Comparison of ENCODE assay signal across 8 mouse cellular contexts in genomic region chr11:96976379-96976687, GRCm38 (mm10). TPM values are rescaled to one million over a fixed set of nuclear protein-coding genes. Genes with fewer than 3 reads are reported as not detected.
A peak's percentile ranks its signal among the peaks of the same experiment; 100 is the strongest.
DNase-seq lines count a peak whose midpoint lies in the region; ATAC-seq and TF ChIP-seq lines count a peak whose summit lies in the region.

No protein-coding gene starts in this region.

- no peaks in the 10 kb centered on the region for H3K27me3 ChIP-seq in lung, embryonic 16.5 days (ENCODE audit: control insufficient read depth, insufficient read depth, low read depth, low read length)
- H3K27me3 ChIP-seq in forebrain, embryonic 10.5 days (ENCODE audit: poor library complexity, severe bottlenecking): peaks cover 1% of the 10 kb centered on the region; the same call in 1 of the 2 replicates
- H3K27me3 ChIP-seq in limb, embryonic 10.5 days (ENCODE audit: low read depth, poor library complexity, severe bottlenecking): no peaks in the 10 kb centered on the region
- H3K27me3 ChIP-seq in neural tube, embryonic 14.5 days (ENCODE audit: control insufficient read depth, insufficient read depth, low read length): no peaks in the 10 kb centered on the region

- no peak for ATAC-seq in lung, embryonic 16.5 days (ENCODE audit: low read depth)
- ATAC-seq in neural tube, embryonic 14.5 days (ENCODE audit: low read depth): no peak

- TF ChIP-seq CTCF in lung, adult 2 months (IDR thresholded peaks at IDR 0.05; ENCODE audit: insufficient read depth, low read length): no peak

- no peak for TF ChIP-seq POLR2A in lung, adult 2 months (IDR thresholded peaks at IDR 0.05; ENCODE audit: borderline replicate concordance, extremely low read depth, low read depth, low read length)

- peak overlapping the region; percentile 70 for H3K4me2 ChIP-seq in lung, embryonic 16.5 days (ENCODE audit: low read depth, low read length)
- H3K4me2 ChIP-seq in neural tube, embryonic 14.5 days (ENCODE audit: low read depth, low read length): peak overlapping the region; percentile 65

- H3K9ac ChIP-seq in lung, embryonic 16.5 days (ENCODE audit: low read length): peak overlapping the region; percentile 98
- H3K9ac ChIP-seq in neural tube, embryonic 14.5 days (replicated peaks; ENCODE audit: low read depth, low read length): peak overlapping the region; percentile 95

- WGBS in lung, embryonic 16.5 days: 30% methylated on average over 3 of the region's 3 CpGs
- 31% methylated on average over 3 of the region's 3 CpGs for whole genome bisulfite sequencing in lung, adult 2 months
- 59% methylated on average over 3 of the region's 3 CpGs for WGBS in forebrain, embryonic 10.5 days
- WGBS in limb, embryonic 10.5 days: 59% methylated on average over 3 of the region's 3 CpGs
- 43% methylated on average over 3 of the region's 3 CpGs for WGBS in neural tube, embryonic 14.5 days

- no peaks in the 10 kb centered on the region for H3K9me3 ChIP-seq in lung, embryonic 16.5 days (ENCODE audit: control insufficient read depth, low read length)
- no peaks in the 10 kb centered on the region for H3K9me3 ChIP-seq in forebrain, embryonic 10.5 days
- H3K9me3 ChIP-seq in limb, embryonic 10.5 days (replicated peaks): no peaks in the 10 kb centered on the region
- no peaks in the 10 kb centered on the region for H3K9me3 ChIP-seq in neural tube, embryonic 14.5 days (ENCODE audit: control insufficient read depth, low read length)

- H3K36me3 ChIP-seq in lung, embryonic 16.5 days (ENCODE audit: control insufficient read depth, insufficient read depth, low read length): no peaks in the 10 kb centered on the region
- H3K36me3 ChIP-seq in forebrain, embryonic 10.5 days (replicated peaks): peaks cover 14% of the 10 kb centered on the region
- H3K36me3 ChIP-seq in limb, embryonic 10.5 days: peaks cover 5% of the 10 kb centered on the region; the same call in 1 of the 2 replicates
- H3K36me3 ChIP-seq in neural tube, embryonic 14.5 days (ENCODE audit: control insufficient read depth, insufficient read depth, low read length): no peaks in the 10 kb centered on the region

- no peak for DNase-seq in lung, adult 2 months
- DNase-seq in forebrain, embryonic 10.5 days (ENCODE audit: extremely low spot score, low spot score): no peak
- no peak for DNase-seq in limb, embryonic 10.5 days (ENCODE audit: low spot score)
- DNase-seq in left cerebral cortex, postnatal 25 days (ENCODE audit: low spot score in 2 of 2): no peak
- no peak for DNase-seq in right cerebral cortex, postnatal 25 days
- no peak for DNase-seq in embryo, embryonic 10.5 days (ENCODE audit: low spot score)

- H3K4me1 ChIP-seq in lung, embryonic 16.5 days (replicated peaks; ENCODE audit: control insufficient read depth, insufficient read depth, low read length): peaks cover 25% of the 10 kb centered on the region
- H3K4me1 ChIP-seq in lung, adult 2 months (ENCODE audit: control insufficient read depth, insufficient read depth, low read length): peaks cover 27% of the 10 kb centered on the region
- H3K4me1 ChIP-seq in forebrain, embryonic 10.5 days: peaks cover 39% of the 10 kb centered on the region
- peaks cover 28% of the 10 kb centered on the region for H3K4me1 ChIP-seq in limb, embryonic 10.5 days
- peaks cover 25% of the 10 kb centered on the region for H3K4me1 ChIP-seq in neural tube, embryonic 14.5 days (ENCODE audit: control insufficient read depth, insufficient read depth, low read length)

- intact Hi-C loops in left cerebral cortex, postnatal 25 days (cut with DNase I): loop anchor here (5.0 kb wide), 1 partner anchor 59 kb away; the partner anchor contains the start of gene Cdk5rap3

- H3K4me3 ChIP-seq in lung, embryonic 16.5 days (ENCODE audit: low read length): peak overlapping the region; percentile 78
- no peak overlapping the region for H3K4me3 ChIP-seq in lung, adult 2 months (replicated peaks; ENCODE audit: extremely low read depth, low read depth, low read length)
- H3K4me3 ChIP-seq in forebrain, embryonic 10.5 days: peak overlapping the region; percentile 86
- peak overlapping the region; percentile 81 for H3K4me3 ChIP-seq in limb, embryonic 10.5 days
- peak overlapping the region; percentile 85 for H3K4me3 ChIP-seq in neural tube, embryonic 14.5 days (ENCODE audit: low read depth, low read length)

- peak overlapping the region; percentile 96 for H3K27ac ChIP-seq in lung, embryonic 16.5 days (ENCODE audit: low read length)
- H3K27ac ChIP-seq in forebrain, embryonic 10.5 days: peak overlapping the region; percentile 100; the same call in 1 of the 2 replicates
- peak overlapping the region; percentile 99 for H3K27ac ChIP-seq in limb, embryonic 10.5 days
- H3K27ac ChIP-seq in neural tube, embryonic 14.5 days (ENCODE audit: low read depth, low read length): peak overlapping the region; percentile 98

RNA-seq across cellular contexts. Expression of gene Sp2, which starts 6.4 kb away (rescaled TPM):
- polyA plus RNA-seq in lung, embryonic 16.5 days (2015; fragmentation: Nextera tagmentation; extraction: Ambion mirVana): 18.5 and 22.2 TPM in 2 replicates
- 23.1 and 26.3 TPM in 2 replicates for polyA plus RNA-seq in lung, adult 2 months (2012; rRNA removed)
- 29.7 and 30.9 TPM in 2 replicates for polyA plus RNA-seq in forebrain, embryonic 10.5 days (2016; fragmentation: Nextera tagmentation; extraction: Ambion mirVana)
- polyA plus RNA-seq in limb, embryonic 10.5 days (2016; fragmentation: Nextera tagmentation; extraction: Ambion mirVana): 26.1 and 28.1 TPM in 2 replicates
- polyA plus RNA-seq in neural tube, embryonic 14.5 days (2014; fragmentation: Nextera tagmentation; extraction: Ambion mirVana): 14.7 and 17.8 TPM in 2 replicates
- total RNA-seq in left cerebral cortex, postnatal 25 days (2021): 10 to 100 TPM; 12.8 to 13.5 TPM

RNA-seq across cellular contexts. Expression of gene Pnpo, which starts 32.5 kb away (rescaled TPM):
- polyA plus RNA-seq in lung, embryonic 16.5 days (2015; fragmentation: Nextera tagmentation; extraction: Ambion mirVana): 28.1 and 35.4 TPM in 2 replicates
- polyA plus RNA-seq in lung, adult 2 months (2012; rRNA removed): 20.7 and 24.0 TPM in 2 replicates
- polyA plus RNA-seq in forebrain, embryonic 10.5 days (2016; fragmentation: Nextera tagmentation; extraction: Ambion mirVana): 36.8 and 40.7 TPM in 2 replicates
- polyA plus RNA-seq in limb, embryonic 10.5 days (2016; fragmentation: Nextera tagmentation; extraction: Ambion mirVana): 31.3 and 33.0 TPM in 2 replicates
- 21.7 and 23.4 TPM in 2 replicates for polyA plus RNA-seq in neural tube, embryonic 14.5 days (2014; fragmentation: Nextera tagmentation; extraction: Ambion mirVana)
- 10 to 100 TPM; 37.4 to 37.5 TPM for total RNA-seq in left cerebral cortex, postnatal 25 days (2021)

RNA-seq across cellular contexts. Expression of gene Sp6, which starts 36.9 kb away (rescaled TPM):
- 0.59 and 0.62 TPM in 2 replicates for polyA plus RNA-seq in lung, embryonic 16.5 days (2015; fragmentation: Nextera tagmentation; extraction: Ambion mirVana)
- polyA plus RNA-seq in lung, adult 2 months (2012; rRNA removed): 5.0 and 8.5 TPM in 2 replicates
- polyA plus RNA-seq in forebrain, embryonic 10.5 days (2016; fragmentation: Nextera tagmentation; extraction: Ambion mirVana): 1.8 and 2.1 TPM in 2 replicates
- polyA plus RNA-seq in limb, embryonic 10.5 days (2016; fragmentation: Nextera tagmentation; extraction: Ambion mirVana): 9.2 and 11.8 TPM in 2 replicates
- 0.09 TPM in 1 of 2 replicates, not detected in the other for polyA plus RNA-seq in neural tube, embryonic 14.5 days (2014; fragmentation: Nextera tagmentation; extraction: Ambion mirVana)
- total RNA-seq in left cerebral cortex, postnatal 25 days (2021): 1 to 10 TPM; 2.1 to 2.2 TPM

RNA-seq across cellular contexts. Expression of gene Prr15l, which starts 48.4 kb away (rescaled TPM):
- 50.5 and 60.2 TPM in 2 replicates for polyA plus RNA-seq in lung, embryonic 16.5 days (2015; fragmentation: Nextera tagmentation; extraction: Ambion mirVana)
- 56.2 and 69.8 TPM in 2 replicates for polyA plus RNA-seq in lung, adult 2 months (2012; rRNA removed)
- 0.36 and 0.40 TPM in 2 replicates for polyA plus RNA-seq in forebrain, embryonic 10.5 days (2016; fragmentation: Nextera tagmentation; extraction: Ambion mirVana)
- polyA plus RNA-seq in limb, embryonic 10.5 days (2016; fragmentation: Nextera tagmentation; extraction: Ambion mirVana): 0.58 and 0.71 TPM in 2 replicates
- 0.09 and 0.36 TPM in 2 replicates for polyA plus RNA-seq in neural tube, embryonic 14.5 days (2014; fragmentation: Nextera tagmentation; extraction: Ambion mirVana)
- not detected for total RNA-seq in left cerebral cortex, postnatal 25 days (2021)

RNA-seq across cellular contexts. Expression of gene Scrn2, which starts 53.4 kb away (rescaled TPM):
- polyA plus RNA-seq in lung, embryonic 16.5 days (2015; fragmentation: Nextera tagmentation; extraction: Ambion mirVana): 29.7 and 32.9 TPM in 2 replicates
- polyA plus RNA-seq in lung, adult 2 months (2012; rRNA removed): 16.2 and 20.2 TPM in 2 replicates
- 44.1 and 44.6 TPM in 2 replicates for polyA plus RNA-seq in forebrain, embryonic 10.5 days (2016; fragmentation: Nextera tagmentation; extraction: Ambion mirVana)
- polyA plus RNA-seq in limb, embryonic 10.5 days (2016; fragmentation: Nextera tagmentation; extraction: Ambion mirVana): 47.5 and 50.4 TPM in 2 replicates
- polyA plus RNA-seq in neural tube, embryonic 14.5 days (2014; fragmentation: Nextera tagmentation; extraction: Ambion mirVana): 8.6 and 10.9 TPM in 2 replicates
- 1 to 10 TPM; 3.6 to 3.7 TPM for total RNA-seq in left cerebral cortex, postnatal 25 days (2021)
